Mouse (Mus musculus) brain, embryonic 14.5 days (tissue): ENCODE measurements around the gene Aen. TPM values are rescaled to one million over a fixed set of nuclear protein-coding genes. Genes with fewer than 3 reads are reported as not detected.

ENCODE experiments used
- DNase-seq: peaks from one replicate; pipeline ENCODE4 v3.0.0-alpha.2; 2011; ENCODE audit warnings: low read depth
- CTCF ChIP-seq: fragments of 200-500 bp; IDR thresholded peaks from 2 replicates; pipeline ENCODE4 v1.5.1; 2012; ENCODE audit warnings: inconsistent platforms, mild to moderate bottlenecking, moderate library complexity, borderline replicate concordance; ENCODE audit not compliant: insufficient read depth, insufficient read length; ENCODE audit errors: extremely low read depth
- POLR2A ChIP-seq: fragments of 200-500 bp; IDR thresholded peaks from 2 replicates; pipeline ENCODE4 v1.6.1; 2012; ENCODE audit warnings: mild to moderate bottlenecking, inconsistent platforms, borderline replicate concordance; ENCODE audit not compliant: poor library complexity, insufficient read depth, insufficient read length, severe bottlenecking; ENCODE audit errors: extremely low read depth
- polyA plus RNA-seq: library from polyadenylated mRNA; depleted of rRNA; stranded (reverse); fragments of >200 nt; gene quantifications from 2 replicates; pipeline ENCODE4 v1.2.3, GENCODE M21; 2012; rRNA removed

Aen gene
- polyA plus RNA-seq, 1 experiment, result 34.7 TPM

DNA sequence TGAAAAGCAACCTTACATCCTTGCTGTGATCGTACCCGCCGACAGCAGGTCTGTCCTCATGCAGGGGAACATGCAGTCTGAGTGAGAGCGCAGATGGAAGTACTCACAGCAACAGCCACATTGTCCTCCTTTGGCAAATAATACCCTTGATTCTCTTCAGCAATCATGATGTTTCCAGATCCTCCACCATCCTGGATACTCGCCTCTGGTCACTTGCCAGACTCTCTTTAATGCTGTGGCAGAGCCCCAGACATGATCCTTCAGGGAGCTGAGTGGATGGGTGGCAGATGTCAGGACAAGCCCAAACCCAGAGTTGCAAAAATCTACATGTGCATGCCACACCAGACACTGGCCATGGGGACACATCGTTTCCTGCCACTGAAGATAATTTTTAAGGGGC lies 59.4 kb downstream of the Aen start:
- no peak for DNase-seq
- TF ChIP-seq CTCF (no peak), POLR2A (no peak)

GRCm38 (mm10) chr7:78958499-78959073 lies 62.9 kb downstream of the Aen start:
- DNase-seq, result peak; percentile 57
- TF ChIP-seq POLR2A (no peak), CTCF (no peak)

Other genes with a start within 250 kb of the Aen start
- 49.7 and 56.0 TPM in 2 replicates for gene Ntrk3, start 157.8 kb upstream of the Aen start, polyA plus RNA-seq
- gene Mrps11, start 112.7 kb upstream of the Aen start, polyA plus RNA-seq, result 75.8 and 97.2 TPM in 2 replicates
- 24.8 and 27.6 TPM in 2 replicates for gene Mrpl46, start 112.3 kb upstream of the Aen start, polyA plus RNA-seq
- 16.1 and 22.9 TPM in 2 replicates for gene Det1, start 48.6 kb upstream of the Aen start, polyA plus RNA-seq
- 1.4 and 1.8 TPM in 2 replicates for gene Isg20, start 17.6 kb downstream of the Aen start, polyA plus RNA-seq
- 0.43 and 0.46 TPM in 2 replicates for gene Acan, start 157.6 kb downstream of the Aen start, polyA plus RNA-seq
- 2.2 and 2.6 TPM in 2 replicates for gene Hapln3, start 235.2 kb downstream of the Aen start, polyA plus RNA-seq